Mouse (Mus musculus) spleen, postnatal 4 days (tissue): ENCODE measurements at regions not wholly inside any gene's neighbourhood (a gene's known extent, or its start where the extent isn't known, plus 50 kb on each side); places are given as distances from the start of the nearest gene placed in this dataset.

Experiments
- DNase-seq, 2 experiments: peaks; one replicate each; pipeline ENCODE4 v3.0.0; 2022; ENCODE audit warnings: low spot score in 2 of 2

- no peak for DNase-seq
Measured at GRCm38 (mm10) chr1:61415426-61416195, 223.0 kb upstream of the Pard3b start.

GRCm38 (mm10) chr1:61418396-61418795, 220.2 kb upstream of the Pard3b start:
- no peak for DNase-seq

- DNase-seq = no peak
Measured at GRCm38 (mm10) chr1:61419839-61420238, 218.8 kb upstream of the Pard3b start.

GRCm38 (mm10) chr1:61423253-61423652, 215.4 kb upstream of the Pard3b start:
- no peak for DNase-seq

- DNase-seq = no peak
Measured at GRCm38 (mm10) chr1:61428706-61429501, 209.7 kb upstream of the Pard3b start.

GRCm38 (mm10) chr1:61437603-61438002, 201.0 kb upstream of the Pard3b start:
- no peak for DNase-seq

GRCm38 (mm10) chr1:61461435-61461834, 177.2 kb upstream of the Pard3b start:
- DNase-seq = no peak

- no peak for DNase-seq
Measured at GRCm38 (mm10) chr1:61470617-61471214, 167.9 kb upstream of the Pard3b start.

- no peak for DNase-seq
Measured at GRCm38 (mm10) chr1:61471779-61472578, 166.6 kb upstream of the Pard3b start.

GRCm38 (mm10) chr1:61472579-61473242, 165.9 kb upstream of the Pard3b start:
- no peak for DNase-seq

GRCm38 (mm10) chr1:61485459-61485858, 153.2 kb upstream of the Pard3b start:
- DNase-seq = no peak

GRCm38 (mm10) chr1:61524886-61525285, 113.7 kb upstream of the Pard3b start:
- DNase-seq = no peak

- DNase-seq = no peak
Measured at GRCm38 (mm10) chr1:61525881-61526280, 112.7 kb upstream of the Pard3b start.

GRCm38 (mm10) chr1:61528757-61529156, 109.9 kb upstream of the Pard3b start:
- DNase-seq = no peak

GRCm38 (mm10) chr1:61530166-61530565, 108.5 kb upstream of the Pard3b start:
- DNase-seq = no peak

GRCm38 (mm10) chr1:61531487-61531886, 107.1 kb upstream of the Pard3b start:
- DNase-seq = no peak

- no peak for DNase-seq
Measured at GRCm38 (mm10) chr1:61540081-61540480, 98.5 kb upstream of the Pard3b start.

GRCm38 (mm10) chr1:61541166-61541565, 97.5 kb upstream of the Pard3b start:
- DNase-seq = no peak

- no peak for DNase-seq
Measured at GRCm38 (mm10) chr1:61552577-61553517, 85.8 kb upstream of the Pard3b start.

- no peak for DNase-seq
Measured at GRCm38 (mm10) chr1:61559514-61559913, 79.1 kb upstream of the Pard3b start.
